Mouse (Mus musculus) intestine, embryonic 16.5 days (tissue): ENCODE measurements around the gene Adssl1. TPM values are rescaled to one million over a fixed set of nuclear protein-coding genes. Genes with fewer than 3 reads are reported as not detected.

Source experiments
- ATAC-seq: fragments of 200-750 bp; cut with Nextera tagmentation; 2 replicates; pipeline ENCODE4 v1.8.0; 2017; ENCODE audit warnings: moderate TSS enrichment, moderate library complexity
- H3K27ac ChIP-seq: fragments of 300-500 bp; sonication (generic); 2 replicates; pipeline ENCODE4 v1.5.1; 2014; ENCODE audit warnings: mild to moderate bottlenecking, low read length
- H3K27me3 ChIP-seq: fragments of 300-500 bp; sonication (generic); replicated peaks from 2 replicates; pipeline ENCODE4 v1.6.1; 2014; ENCODE audit warnings: low read length, control low read depth, mixed read lengths; ENCODE audit not compliant: control insufficient read depth, insufficient read depth
- H3K36me3 ChIP-seq: fragments of 300-500 bp; sonication (generic); 2 replicates; pipeline ENCODE4 v1.6.1; 2014; ENCODE audit warnings: low read length, control low read depth; ENCODE audit not compliant: control insufficient read depth, insufficient read depth
- H3K4me1 ChIP-seq: fragments of 300-500 bp; sonication (generic); 2 replicates; pipeline ENCODE4 v1.6.1; 2014; ENCODE audit warnings: low read length, control low read depth, mixed read lengths; ENCODE audit not compliant: control insufficient read depth, insufficient read depth
- H3K4me2 ChIP-seq: fragments of 300-500 bp; sonication (generic); 2 replicates; pipeline ENCODE4 v1.6.1; 2014; ENCODE audit warnings: low read depth, low read length, control low read depth
- H3K4me3 ChIP-seq: fragments of 300-500 bp; sonication (generic); 2 replicates; pipeline ENCODE4 v1.5.1; 2014; ENCODE audit warnings: mild to moderate bottlenecking, low read length
- H3K9ac ChIP-seq: fragments of 300-500 bp; sonication (generic); 2 replicates; pipeline ENCODE4 v1.6.1; 2014; ENCODE audit warnings: low read depth, low read length
- H3K9me3 ChIP-seq: fragments of 300-500 bp; sonication (generic); 2 replicates; pipeline ENCODE4 v1.6.1; 2016; ENCODE audit warnings: low read length, control low read depth; ENCODE audit not compliant: control insufficient read depth
- WGBS: fragments of 180-500 bp; shearing (Covaris S2); extraction: QIAGEN DNeasy Blood & Tissue Kit; methylation state at CpG from one replicate; pipeline ENCODE4 v1.1.7; 2014; 5-methylcytosine and 5-hydroxymethylcytosine counted together
- polyA plus RNA-seq: library from polyadenylated mRNA; unstranded; fragments of >200 nt; fragmentation: Nextera tagmentation; extraction: Ambion mirVana; gene quantifications from 2 replicates; pipeline ENCODE4 v1.2.1, GENCODE M21; 2015

Adssl1 gene
- polyA plus RNA-seq, 1 experiment from 2014 or later, result 2.7 TPM

GRCm38 (mm10) chr12:112644180-112644854 is 24.5 kb downstream of the Adssl1 start, which contains the start of gene Siva1:
TSS of gene Siva1 (plus strand) at chr12:112644679.
- Histone ChIP-seq H3K4me2 (peak within 1 kb of the TSS; percentile 90), H3K4me3 (peak within 1 kb of the TSS; percentile 61), H3K36me3 (peaks cover 6% of the 10 kb centered on the region), H3K9me3 (no peaks in the 10 kb centered on the region), H3K27ac (peak within 1 kb of the TSS; percentile 68), H3K9ac (peak within 1 kb of the TSS; percentile 82), H3K4me1 (peaks cover 14% of the 10 kb centered on the region), H3K27me3 (no peaks in the 10 kb centered on the region)
- 1% methylated on average over 46 of the region's 46 CpGs for WGBS
- peak; percentile 98 for ATAC-seq

- Histone ChIP-seq H3K27ac (peak overlapping the region; percentile 68), H3K36me3 (peaks cover 7% of the 10 kb centered on the region), H3K9ac (peak overlapping the region; percentile 82), H3K4me1 (peaks cover 14% of the 10 kb centered on the region), H3K27me3 (no peaks in the 10 kb centered on the region), H3K4me3 (peak overlapping the region; percentile 61), H3K9me3 (no peaks in the 10 kb centered on the region), H3K4me2 (peak overlapping the region; percentile 90)
- WGBS, result under 1% methylated on average over 75 of the region's 75 CpGs
- peak; percentile 49 for ATAC-seq
Measured at GRCm38 (mm10) chr12:112644855-112645506, 25.1 kb downstream of the Adssl1 start.

- Histone ChIP-seq H3K27me3 (no peaks in the 10 kb centered on the region), H3K9ac (peak overlapping the region; percentile 82), H3K4me1 (peaks cover 14% of the 10 kb centered on the region), H3K36me3 (peaks cover 7% of the 10 kb centered on the region), H3K9me3 (no peaks in the 10 kb centered on the region), H3K4me3 (peak overlapping the region; percentile 61), H3K27ac (no peak overlapping the region; the same call in 1 of the 2 replicates), H3K4me2 (peak overlapping the region; percentile 90)
- no peak for ATAC-seq
- 48% methylated on average over 6 of the region's 6 CpGs for WGBS
Measured at GRCm38 (mm10) chr12:112646139-112646538, 26.3 kb downstream of the Adssl1 start.

GRCm38 (mm10) chr12:112648081-112648480 is 28.2 kb downstream of the Adssl1 start:
- Histone ChIP-seq H3K36me3 (peaks cover 7% of the 10 kb centered on the region), H3K4me2 (no peak overlapping the region)
- no peak for ATAC-seq

GRCm38 (mm10) chr12:112651778-112652439 is 32.1 kb downstream of the Adssl1 start:
- 72% methylated on average over 5 of the region's 5 CpGs for WGBS
- peaks cover 25% of the 10 kb centered on the region for H3K36me3 ChIP-seq
- H3K4me3 ChIP-seq, result no peak overlapping the region
- peaks cover 19% of the 10 kb centered on the region for H3K4me1 ChIP-seq
- no peaks in the 10 kb centered on the region for H3K27me3 ChIP-seq
- no peak overlapping the region for H3K27ac ChIP-seq
- ATAC-seq, result no peak
- H3K9me3 ChIP-seq, result no peaks in the 10 kb centered on the region
- H3K9ac ChIP-seq, result no peak overlapping the region
- H3K4me2 ChIP-seq, result no peak overlapping the region

More at GRCm38 (mm10) chr12:112648081-112648480, 28.2 kb downstream of the Adssl1 start:
- H3K27me3 ChIP-seq, result no peaks in the 10 kb centered on the region
- 88% methylated on average over 5 of the region's 5 CpGs for WGBS
- H3K27ac ChIP-seq, result no peak overlapping the region
- no peak overlapping the region for H3K4me3 ChIP-seq
- peaks cover 16% of the 10 kb centered on the region for H3K4me1 ChIP-seq
- H3K9ac ChIP-seq, result no peak overlapping the region
- no peaks in the 10 kb centered on the region for H3K9me3 ChIP-seq

GRCm38 (mm10) chr12:112653157-112653824 is 33.4 kb downstream of the Adssl1 start:
- peak; percentile 71 for ATAC-seq
- H3K4me2 ChIP-seq, result no peak overlapping the region
- WGBS, result 33% methylated on average over 7 of the region's 7 CpGs
- no peaks in the 10 kb centered on the region for H3K9me3 ChIP-seq
- no peaks in the 10 kb centered on the region for H3K27me3 ChIP-seq
- peaks cover 19% of the 10 kb centered on the region for H3K4me1 ChIP-seq
- peak overlapping the region; percentile 23; the same call in 1 of the 2 replicates for H3K27ac ChIP-seq
- peaks cover 35% of the 10 kb centered on the region for H3K36me3 ChIP-seq
- no peak overlapping the region for H3K9ac ChIP-seq
- no peak overlapping the region for H3K4me3 ChIP-seq

- H3K27me3 ChIP-seq, result no peaks in the 10 kb centered on the region
- H3K36me3 ChIP-seq, result peaks cover 34% of the 10 kb centered on the region
- H3K4me3 ChIP-seq, result no peak overlapping the region
- H3K27ac ChIP-seq, result no peak overlapping the region
- ATAC-seq, result no peak
- peaks cover 24% of the 10 kb centered on the region for H3K4me1 ChIP-seq
- no peak overlapping the region for H3K4me2 ChIP-seq
- 85% methylated on average over 5 of the region's 5 CpGs for WGBS
- no peaks in the 10 kb centered on the region for H3K9me3 ChIP-seq
- H3K9ac ChIP-seq, result no peak overlapping the region
Measured at GRCm38 (mm10) chr12:112654076-112654475, 34.2 kb downstream of the Adssl1 start.

- Histone ChIP-seq H3K36me3 (peaks cover 54% of the 10 kb centered on the region), H3K4me2 (no peak overlapping the region), H3K4me3 (no peak overlapping the region), H3K9ac (no peak overlapping the region), H3K4me1 (peaks cover 57% of the 10 kb centered on the region), H3K9me3 (no peaks in the 10 kb centered on the region), H3K27ac (no peak overlapping the region), H3K27me3 (no peaks in the 10 kb centered on the region)
- WGBS, result 81% methylated on average over 7 of the region's 7 CpGs
- no peak for ATAC-seq
Measured at GRCm38 (mm10) chr12:112658619-112659018, 38.8 kb downstream of the Adssl1 start.

GRCm38 (mm10) chr12:112659109-112659508 is 39.3 kb downstream of the Adssl1 start:
- ATAC-seq, result no peak
- 83% methylated on average over 6 of the region's 6 CpGs for WGBS
- no peak overlapping the region for H3K4me3 ChIP-seq
- H3K27ac ChIP-seq, result no peak overlapping the region
- H3K27me3 ChIP-seq, result no peaks in the 10 kb centered on the region
- H3K4me2 ChIP-seq, result no peak overlapping the region
- H3K9ac ChIP-seq, result no peak overlapping the region
- peaks cover 58% of the 10 kb centered on the region for H3K4me1 ChIP-seq
- peaks cover 59% of the 10 kb centered on the region for H3K36me3 ChIP-seq
- H3K9me3 ChIP-seq, result no peaks in the 10 kb centered on the region
